25 mouse cellular contexts compared by ENCODE assay signal in genomic region chr15:73992334-73992733, GRCm38 (mm10).
"Had no signal": no experiment of that assay in that cellular context is flagged by ENCODE, and none has a peak within 500 bp of the region (broad histone marks: within the 10 kb centered on the region; RNA-seq: fewer than 3 reads in every experiment).

No protein-coding gene starts in this region.

- H3K4me2 ChIP-seq: heart, embryonic 11.5 days; heart, embryonic 13.5 days; heart, embryonic 15.5 days; hindbrain, embryonic 13.5 days; hindbrain, embryonic 15.5 days; kidney, embryonic 15.5 days; limb, embryonic 13.5 days; limb, embryonic 15.5 days; liver, embryonic 12.5 days had no signal

- H3K9ac ChIP-seq: heart, embryonic 13.5 days; heart, embryonic 15.5 days; hindbrain, embryonic 13.5 days; hindbrain, embryonic 15.5 days; kidney, embryonic 15.5 days; limb, embryonic 13.5 days; limb, embryonic 15.5 days; liver, embryonic 12.5 days had no signal

- H3K36me3 ChIP-seq: heart, embryonic 13.5 days; heart, embryonic 15.5 days; hindbrain, embryonic 13.5 days; hindbrain, embryonic 15.5 days; kidney, embryonic 15.5 days; limb, embryonic 13.5 days; limb, embryonic 15.5 days; liver, embryonic 12.5 days had no signal

- DNase-seq: gastrocnemius, postnatal 14 days; gastrocnemius, postnatal 36 days; heart, adult 11 months; heart, adult 2 months; heart, postnatal 14 days; heart, postnatal 36 days; kidney, adult 11 months; kidney, adult 2 months; kidney, adult 9 months; kidney, postnatal 14 days; kidney, postnatal 36 days; layer of hippocampus, adult 9-11 months; layer of hippocampus, postnatal 36 days; left cerebral cortex, postnatal 4 days had no signal

- ATAC-seq: intestine, embryonic 16.5 days; liver, embryonic 12.5 days had no signal

- H3K4me1 ChIP-seq: heart, embryonic 15.5 days; kidney, embryonic 15.5 days; limb, embryonic 13.5 days; limb, embryonic 15.5 days; liver, embryonic 12.5 days had no signal

- H3K27ac ChIP-seq: heart, adult 2 months; heart, embryonic 13.5 days; heart, embryonic 15.5 days; hindbrain, embryonic 13.5 days; hindbrain, embryonic 15.5 days; kidney, embryonic 15.5 days; kidney, postnatal 0 days; limb, embryonic 13.5 days; limb, embryonic 15.5 days; liver, embryonic 12.5 days had no signal

- H3K4me3 ChIP-seq: heart, adult 2 months; heart, embryonic 13.5 days; heart, embryonic 15.5 days; hindbrain, embryonic 13.5 days; hindbrain, embryonic 15.5 days; kidney, embryonic 15.5 days; limb, embryonic 13.5 days; limb, embryonic 15.5 days; liver, embryonic 12.5 days had no signal

- H3K9me3 ChIP-seq: heart, embryonic 13.5 days; heart, embryonic 15.5 days; hindbrain, embryonic 13.5 days; hindbrain, embryonic 15.5 days; kidney, embryonic 15.5 days; limb, embryonic 13.5 days; limb, embryonic 15.5 days; liver, embryonic 12.5 days had no signal
